Mouse (Mus musculus): ENCODE data around the gene Dennd1a.

DNA sequence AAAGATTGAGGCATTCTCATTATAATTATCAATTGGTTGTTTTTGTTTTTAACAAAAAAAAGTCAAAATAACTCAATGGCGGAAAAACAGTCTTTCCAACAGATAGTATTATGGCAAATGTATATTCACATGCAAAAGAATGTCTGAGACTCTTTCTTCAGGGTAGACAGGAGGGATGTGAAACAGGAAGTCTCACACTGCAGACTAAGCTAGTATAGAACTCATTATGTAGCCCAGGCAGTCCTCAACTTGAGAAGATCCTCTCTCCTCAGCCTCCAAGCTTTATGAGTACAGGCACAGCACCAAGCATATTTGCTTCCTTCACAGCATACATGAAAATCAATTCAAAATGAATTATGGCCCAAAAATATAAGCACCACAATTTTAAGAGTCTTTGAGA lies 79.4 kb downstream of the Dennd1a start:
- TF ChIP-seq EP300 (IDR thresholded peaks at IDR 0.05; ENCODE audit: insufficient read depth, low read depth, low read length), result no peak
- no peak for TF ChIP-seq POLR2A (IDR thresholded peaks at IDR 0.05; ENCODE audit: insufficient read depth, low read depth, low read length)
- no peak for TF ChIP-seq CTCF (IDR thresholded peaks at IDR 0.05)

Data from heart, adult 2 months (tissue).